Mouse (Mus musculus): Measurements from ENCODE around the gene Bach2. TPM values are rescaled to one million over a fixed set of nuclear protein-coding genes. Genes with fewer than 3 reads are reported as not detected.
A peak's percentile ranks its signal among the peaks of the same experiment; 100 is the strongest.

Gene Bach2
- polyA plus RNA-seq, 1 experiment from 2014 or later: 4.8 TPM

- Histone ChIP-seq H3K9me3 (ENCODE audit: control insufficient read depth, low read length) (no peaks in the 10 kb centered on the region), H3K9ac (ENCODE audit: low read depth, low read length) (no peak overlapping the region), H3K4me2 (no peak overlapping the region), H3K4me1 (replicated peaks; ENCODE audit: control insufficient read depth, insufficient read depth, low read length) (peaks cover 36% of the 10 kb centered on the region), H3K4me3 (ENCODE audit: low read depth, low read length) (no peak overlapping the region), H3K36me3 (ENCODE audit: control insufficient read depth, insufficient read depth, low read length) (no peaks in the 10 kb centered on the region), H3K27me3 (replicated peaks; ENCODE audit: control insufficient read depth, insufficient read depth, low read length) (no peaks in the 10 kb centered on the region), H3K27ac (ENCODE audit: low read depth, low read length) (no peak overlapping the region)
- no peak for ATAC-seq (replicated peaks; ENCODE audit: low FRiP score)
- WGBS: 77% methylated on average over 3 of the region's 3 CpGs
- no peak for DNase-seq (ENCODE audit: low spot score)
Observed at GRCm38 (mm10) chr4:32299970-32300369, 61.4 kb downstream of the Bach2 start.

GRCm38 (mm10) chr4:32302668-32303067, 64.1 kb downstream of the Bach2 start:
- 55% methylated on average over 5 of the region's 5 CpGs for WGBS
- no peak overlapping the region for H3K4me2 ChIP-seq
- H3K9me3 ChIP-seq (ENCODE audit: control insufficient read depth, low read length): no peaks in the 10 kb centered on the region
- no peak overlapping the region for H3K9ac ChIP-seq (ENCODE audit: low read depth, low read length)
- DNase-seq (ENCODE audit: low spot score) (no peak), ATAC-seq (replicated peaks; ENCODE audit: low FRiP score) (no peak)
- H3K27ac ChIP-seq (ENCODE audit: low read depth, low read length): peak overlapping the region; percentile 28
- H3K36me3 ChIP-seq (ENCODE audit: control insufficient read depth, insufficient read depth, low read length): no peaks in the 10 kb centered on the region
- no peaks in the 10 kb centered on the region for H3K27me3 ChIP-seq (replicated peaks; ENCODE audit: control insufficient read depth, insufficient read depth, low read length)
- H3K4me3 ChIP-seq (ENCODE audit: low read depth, low read length): no peak overlapping the region
- peaks cover 56% of the 10 kb centered on the region for H3K4me1 ChIP-seq (replicated peaks; ENCODE audit: control insufficient read depth, insufficient read depth, low read length)

- no peaks in the 10 kb centered on the region for H3K36me3 ChIP-seq (ENCODE audit: control insufficient read depth, insufficient read depth, low read length)
- H3K9me3 ChIP-seq (ENCODE audit: control insufficient read depth, low read length): no peaks in the 10 kb centered on the region
- peak overlapping the region; percentile 28 for H3K27ac ChIP-seq (ENCODE audit: low read depth, low read length)
- no peak overlapping the region for H3K9ac ChIP-seq (ENCODE audit: low read depth, low read length)
- no peak overlapping the region for H3K4me3 ChIP-seq (ENCODE audit: low read depth, low read length)
- H3K4me1 ChIP-seq (replicated peaks; ENCODE audit: control insufficient read depth, insufficient read depth, low read length): peaks cover 56% of the 10 kb centered on the region
- WGBS: 45% methylated on average over 4 of the region's 4 CpGs
- no peaks in the 10 kb centered on the region for H3K27me3 ChIP-seq (replicated peaks; ENCODE audit: control insufficient read depth, insufficient read depth, low read length)
- H3K4me2 ChIP-seq: peak overlapping the region; percentile 23
- ATAC-seq (replicated peaks; ENCODE audit: low FRiP score) (no peak), DNase-seq (ENCODE audit: low spot score) (no peak)
Observed at GRCm38 (mm10) chr4:32303076-32303475, 64.5 kb downstream of the Bach2 start.

GRCm38 (mm10) chr4:32303674-32304073, 65.1 kb downstream of the Bach2 start:
- peaks cover 56% of the 10 kb centered on the region for H3K4me1 ChIP-seq (replicated peaks; ENCODE audit: control insufficient read depth, insufficient read depth, low read length)
- DNase-seq (ENCODE audit: low spot score): peak; percentile 49
- H3K4me2 ChIP-seq: peak overlapping the region; percentile 23
- no peak overlapping the region for H3K9ac ChIP-seq (ENCODE audit: low read depth, low read length)
- peak overlapping the region; percentile 70 for H3K27ac ChIP-seq (ENCODE audit: low read depth, low read length)
- no peak overlapping the region for H3K4me3 ChIP-seq (ENCODE audit: low read depth, low read length)
- no peaks in the 10 kb centered on the region for H3K27me3 ChIP-seq (replicated peaks; ENCODE audit: control insufficient read depth, insufficient read depth, low read length)
- 4% methylated on average over 8 of the region's 8 CpGs for WGBS
- H3K36me3 ChIP-seq (ENCODE audit: control insufficient read depth, insufficient read depth, low read length): no peaks in the 10 kb centered on the region
- ATAC-seq (replicated peaks; ENCODE audit: low FRiP score): peak; percentile 48
- no peaks in the 10 kb centered on the region for H3K9me3 ChIP-seq (ENCODE audit: control insufficient read depth, low read length)

GRCm38 (mm10) chr4:32304221-32304703, 65.7 kb downstream of the Bach2 start:
- H3K9ac ChIP-seq (ENCODE audit: low read depth, low read length): no peak overlapping the region
- ATAC-seq (replicated peaks; ENCODE audit: low FRiP score) (peak; percentile 53; the same call in 1 of the 2 replicates), DNase-seq (ENCODE audit: low spot score) (no peak)
- peaks cover 52% of the 10 kb centered on the region for H3K4me1 ChIP-seq (replicated peaks; ENCODE audit: control insufficient read depth, insufficient read depth, low read length)
- H3K36me3 ChIP-seq (ENCODE audit: control insufficient read depth, insufficient read depth, low read length): no peaks in the 10 kb centered on the region
- H3K4me3 ChIP-seq (ENCODE audit: low read depth, low read length): no peak overlapping the region
- WGBS: 25% methylated on average over 6 of the region's 6 CpGs
- H3K4me2 ChIP-seq: peak overlapping the region; percentile 39
- peak overlapping the region; percentile 70; the same call in 1 of the 2 replicates for H3K27ac ChIP-seq (ENCODE audit: low read depth, low read length)
- H3K27me3 ChIP-seq (replicated peaks; ENCODE audit: control insufficient read depth, insufficient read depth, low read length): no peaks in the 10 kb centered on the region
- H3K9me3 ChIP-seq (ENCODE audit: control insufficient read depth, low read length): no peaks in the 10 kb centered on the region

GRCm38 (mm10) chr4:32305036-32305615, 66.5 kb downstream of the Bach2 start:
- DNase-seq (ENCODE audit: low spot score) (no peak), ATAC-seq (replicated peaks; ENCODE audit: low FRiP score) (no peak)
- H3K36me3 ChIP-seq (ENCODE audit: control insufficient read depth, insufficient read depth, low read length): no peaks in the 10 kb centered on the region
- WGBS: 79% methylated on average over 18 of the region's 18 CpGs
- H3K9me3 ChIP-seq (ENCODE audit: control insufficient read depth, low read length): no peaks in the 10 kb centered on the region
- no peak overlapping the region for H3K4me3 ChIP-seq (ENCODE audit: low read depth, low read length)
- H3K4me2 ChIP-seq: peak overlapping the region; percentile 39; the same call in 1 of the 2 replicates
- H3K4me1 ChIP-seq (replicated peaks; ENCODE audit: control insufficient read depth, insufficient read depth, low read length): peaks cover 52% of the 10 kb centered on the region
- H3K27me3 ChIP-seq (replicated peaks; ENCODE audit: control insufficient read depth, insufficient read depth, low read length): no peaks in the 10 kb centered on the region
- H3K27ac ChIP-seq (ENCODE audit: low read depth, low read length): peak overlapping the region; percentile 70; the same call in 1 of the 2 replicates
- H3K9ac ChIP-seq (ENCODE audit: low read depth, low read length): no peak overlapping the region

GRCm38 (mm10) chr4:32305683-32306082, 67.1 kb downstream of the Bach2 start:
- Histone ChIP-seq H3K36me3 (ENCODE audit: control insufficient read depth, insufficient read depth, low read length) (no peaks in the 10 kb centered on the region), H3K4me3 (ENCODE audit: low read depth, low read length) (no peak overlapping the region), H3K27me3 (replicated peaks; ENCODE audit: control insufficient read depth, insufficient read depth, low read length) (no peaks in the 10 kb centered on the region), H3K4me1 (replicated peaks; ENCODE audit: control insufficient read depth, insufficient read depth, low read length) (peaks cover 51% of the 10 kb centered on the region), H3K9ac (ENCODE audit: low read depth, low read length) (no peak overlapping the region), H3K9me3 (ENCODE audit: control insufficient read depth, low read length) (no peaks in the 10 kb centered on the region), H3K27ac (ENCODE audit: low read depth, low read length) (no peak overlapping the region; the same call in 1 of the 2 replicates), H3K4me2 (no peak overlapping the region)
- DNase-seq (ENCODE audit: low spot score): no peak
- ATAC-seq (replicated peaks; ENCODE audit: low FRiP score): no peak
- WGBS: 63% methylated on average over 6 of the region's 6 CpGs

GRCm38 (mm10) chr4:32306169-32306792, 67.7 kb downstream of the Bach2 start:
- H3K36me3 ChIP-seq (ENCODE audit: control insufficient read depth, insufficient read depth, low read length): no peaks in the 10 kb centered on the region
- ATAC-seq (replicated peaks; ENCODE audit: low FRiP score) (peak; percentile 48; the same call in 1 of the 2 replicates), DNase-seq (ENCODE audit: low spot score) (no peak)
- WGBS: 35% methylated on average over 3 of the region's 3 CpGs
- H3K27ac ChIP-seq (ENCODE audit: low read depth, low read length): peak overlapping the region; percentile 28; the same call in 1 of the 2 replicates
- peaks cover 48% of the 10 kb centered on the region for H3K4me1 ChIP-seq (replicated peaks; ENCODE audit: control insufficient read depth, insufficient read depth, low read length)
- no peak overlapping the region for H3K9ac ChIP-seq (ENCODE audit: low read depth, low read length)
- no peaks in the 10 kb centered on the region for H3K9me3 ChIP-seq (ENCODE audit: control insufficient read depth, low read length)
- no peaks in the 10 kb centered on the region for H3K27me3 ChIP-seq (replicated peaks; ENCODE audit: control insufficient read depth, insufficient read depth, low read length)
- no peak overlapping the region for H3K4me3 ChIP-seq (ENCODE audit: low read depth, low read length)
- H3K4me2 ChIP-seq: no peak overlapping the region

GRCm38 (mm10) chr4:32307215-32307614, 68.6 kb downstream of the Bach2 start:
- Histone ChIP-seq H3K4me2 (no peak overlapping the region), H3K4me3 (ENCODE audit: low read depth, low read length) (no peak overlapping the region), H3K4me1 (replicated peaks; ENCODE audit: control insufficient read depth, insufficient read depth, low read length) (peaks cover 43% of the 10 kb centered on the region), H3K27ac (ENCODE audit: low read depth, low read length) (peak overlapping the region; percentile 28; the same call in 1 of the 2 replicates), H3K9ac (ENCODE audit: low read depth, low read length) (no peak overlapping the region), H3K9me3 (ENCODE audit: control insufficient read depth, low read length) (no peaks in the 10 kb centered on the region), H3K27me3 (replicated peaks; ENCODE audit: control insufficient read depth, insufficient read depth, low read length) (no peaks in the 10 kb centered on the region), H3K36me3 (ENCODE audit: control insufficient read depth, insufficient read depth, low read length) (no peaks in the 10 kb centered on the region)
- 31% methylated on average over 5 of the region's 5 CpGs for WGBS
- ATAC-seq (replicated peaks; ENCODE audit: low FRiP score) (no peak), DNase-seq (ENCODE audit: low spot score) (no peak)

Data from liver, embryonic 11.5 days (tissue).